Mouse (Mus musculus) limb, embryonic 12.5 days (tissue): ENCODE measurements around the gene Mmp9. TPM values are rescaled to one million over a fixed set of nuclear protein-coding genes. Genes with fewer than 3 reads are reported as not detected.

ENCODE experiments used
- ATAC-seq: fragments of 200-750 bp; cut with Nextera tagmentation; 2 replicates; pipeline ENCODE4 v1.8.0; 2017; ENCODE audit warnings: low read depth, moderate TSS enrichment; ENCODE audit not compliant: insufficient number of reproducible peaks, insufficient read depth, low FRiP score, low TSS enrichment
- H3K27ac ChIP-seq: fragments of 300-500 bp; sonication (generic); 2 replicates; pipeline ENCODE4 v1.5.1; 2016; ENCODE audit warnings: mild to moderate bottlenecking, moderate library complexity
- H3K27me3 ChIP-seq: fragments of 300-500 bp; sonication (generic); 2 replicates; pipeline ENCODE4 v1.6.1; 2016; ENCODE audit warnings: mild to moderate bottlenecking, moderate library complexity
- H3K36me3 ChIP-seq: fragments of 300-500 bp; sonication (generic); 2 replicates; pipeline ENCODE4 v1.6.1; 2016; ENCODE audit warnings: mild to moderate bottlenecking, moderate library complexity
- H3K4me1 ChIP-seq: fragments of 300-500 bp; sonication (generic); replicated peaks from 2 replicates; pipeline ENCODE4 v1.6.1; 2016
- H3K4me2 ChIP-seq: fragments of 300-500 bp; sonication (generic); 2 replicates; pipeline ENCODE4 v1.6.1; 2016; ENCODE audit warnings: mild to moderate bottlenecking, moderate library complexity
- H3K4me3 ChIP-seq: fragments of 300-500 bp; sonication (generic); replicated peaks from 2 replicates; pipeline ENCODE4 v1.5.1; 2016; ENCODE audit warnings: mild to moderate bottlenecking
- H3K9ac ChIP-seq: fragments of 300-500 bp; sonication (generic); replicated peaks from 2 replicates; pipeline ENCODE4 v1.6.1; 2016; ENCODE audit warnings: mild to moderate bottlenecking, moderate library complexity
- H3K9me3 ChIP-seq: fragments of 300-500 bp; sonication (generic); 2 replicates; pipeline ENCODE4 v1.6.1; 2016; ENCODE audit warnings: mild to moderate bottlenecking, moderate library complexity
- WGBS: fragments of 180-500 bp; shearing (Covaris S2); methylation state at CpG from one replicate; pipeline ENCODE4 v1.1.7; 2016; 5-methylcytosine and 5-hydroxymethylcytosine counted together
- polyA plus RNA-seq: library from polyadenylated mRNA; unstranded; fragments of >200 nt; fragmentation: Nextera tagmentation; extraction: Ambion mirVana; gene quantifications from 2 replicates; pipeline ENCODE4 v1.2.1, GENCODE M21; 2016

Gene Mmp9
- polyA plus RNA-seq, 1 experiment from 2014 or later: 1.9 TPM

GRCm38 (mm10) chr2:164968451-164968851 is 27.9 kb downstream of the Mmp9 start:
- no peak overlapping the region for H3K9ac ChIP-seq

GRCm38 (mm10) chr2:164969348-164969781 is 28.8 kb downstream of the Mmp9 start:
- H3K4me1 ChIP-seq: peaks cover 24% of the 10 kb centered on the region
- H3K4me3 ChIP-seq: no peak overlapping the region
- WGBS: 1% methylated on average over 21 of the region's 21 CpGs

More at GRCm38 (mm10) chr2:164968451-164968851, 27.9 kb downstream of the Mmp9 start:
- Histone ChIP-seq H3K27ac (no peak overlapping the region), H3K4me3 (peak overlapping the region; percentile 39), H3K36me3 (no peaks in the 10 kb centered on the region), H3K27me3 (peaks cover 95% of the 10 kb centered on the region), H3K4me2 (peak overlapping the region; percentile 70), H3K9me3 (no peaks in the 10 kb centered on the region), H3K4me1 (peaks cover 24% of the 10 kb centered on the region)
- 0 out of 2 replicates have a peak, but pooled peaks have one; percentile 29 for ATAC-seq
- WGBS: under 1% methylated on average over 29 of the region's 29 CpGs

GRCm38 (mm10) chr2:164970631-164971196 is 30.1 kb downstream of the Mmp9 start:
- no peak for ATAC-seq
- Histone ChIP-seq H3K4me1 (peaks cover 24% of the 10 kb centered on the region), H3K36me3 (no peaks in the 10 kb centered on the region), H3K27me3 (peaks cover 91% of the 10 kb centered on the region), H3K9me3 (no peaks in the 10 kb centered on the region), H3K27ac (no peak overlapping the region), H3K4me3 (peak overlapping the region; percentile 25), H3K9ac (no peak overlapping the region), H3K4me2 (peak overlapping the region; percentile 49)
- under 1% methylated on average over 41 of the region's 42 CpGs for WGBS

More at GRCm38 (mm10) chr2:164969348-164969781, 28.8 kb downstream of the Mmp9 start:
- H3K36me3 ChIP-seq: no peaks in the 10 kb centered on the region
- no peak overlapping the region for H3K27ac ChIP-seq
- no peaks in the 10 kb centered on the region for H3K9me3 ChIP-seq
- ATAC-seq: no peak
- H3K4me2 ChIP-seq: no peak overlapping the region
- H3K27me3 ChIP-seq: peaks cover 98% of the 10 kb centered on the region
- no peak overlapping the region for H3K9ac ChIP-seq

GRCm38 (mm10) chr2:164972646-164973045 is 32.1 kb downstream of the Mmp9 start:
- 71% methylated on average over 5 of the region's 5 CpGs for WGBS
- Histone ChIP-seq H3K27me3 (peaks cover 77% of the 10 kb centered on the region), H3K9me3 (no peaks in the 10 kb centered on the region), H3K27ac (no peak overlapping the region), H3K4me1 (peaks cover 22% of the 10 kb centered on the region), H3K4me3 (no peak overlapping the region), H3K9ac (no peak overlapping the region), H3K36me3 (no peaks in the 10 kb centered on the region), H3K4me2 (no peak overlapping the region)
- ATAC-seq: no peak

GRCm38 (mm10) chr2:164975611-164976010 is 35.0 kb downstream of the Mmp9 start:
- 81% methylated on average over 6 of the region's 6 CpGs for WGBS
- peaks cover 8% of the 10 kb centered on the region for H3K4me1 ChIP-seq
- no peak overlapping the region for H3K4me3 ChIP-seq
- H3K27ac ChIP-seq: no peak overlapping the region
- H3K27me3 ChIP-seq: peaks cover 50% of the 10 kb centered on the region
- H3K36me3 ChIP-seq: no peaks in the 10 kb centered on the region
- H3K9me3 ChIP-seq: no peaks in the 10 kb centered on the region
- H3K4me2 ChIP-seq: no peak overlapping the region
- H3K9ac ChIP-seq: no peak overlapping the region
- no peak for ATAC-seq

- no peak overlapping the region for H3K9ac ChIP-seq
- H3K27me3 ChIP-seq: peaks cover 17% of the 10 kb centered on the region; the same call in 1 of the 2 replicates
- H3K27ac ChIP-seq: no peak overlapping the region
- no peak overlapping the region for H3K4me3 ChIP-seq
- no peak overlapping the region for H3K4me2 ChIP-seq
- H3K4me1 ChIP-seq: no peaks in the 10 kb centered on the region
- H3K9me3 ChIP-seq: no peaks in the 10 kb centered on the region
- no peak for ATAC-seq
- WGBS: 19% methylated on average over 7 of the region's 7 CpGs
- no peaks in the 10 kb centered on the region for H3K36me3 ChIP-seq
Observed at GRCm38 (mm10) chr2:164979749-164980148, 39.2 kb downstream of the Mmp9 start.

GRCm38 (mm10) chr2:164985962-164986361 is 45.4 kb downstream of the Mmp9 start:
- 81% methylated on average over 6 of the region's 6 CpGs for WGBS
- Histone ChIP-seq H3K9ac (no peak overlapping the region), H3K4me2 (no peak overlapping the region), H3K4me1 (no peaks in the 10 kb centered on the region), H3K9me3 (no peaks in the 10 kb centered on the region), H3K36me3 (no peaks in the 10 kb centered on the region), H3K4me3 (no peak overlapping the region), H3K27ac (no peak overlapping the region), H3K27me3 (peaks cover 17% of the 10 kb centered on the region)
- ATAC-seq: no peak

- Histone ChIP-seq H3K36me3 (no peaks in the 10 kb centered on the region), H3K9ac (no peak overlapping the region), H3K9me3 (no peaks in the 10 kb centered on the region), H3K27me3 (peaks cover 17% of the 10 kb centered on the region), H3K4me2 (no peak overlapping the region), H3K4me1 (no peaks in the 10 kb centered on the region), H3K27ac (no peak overlapping the region), H3K4me3 (no peak overlapping the region)
- 73% methylated on average over 14 of the region's 14 CpGs for WGBS
- no peak for ATAC-seq
Observed at GRCm38 (mm10) chr2:164986371-164987027, 45.9 kb downstream of the Mmp9 start.

- Histone ChIP-seq H3K9ac (no peak overlapping the region), H3K4me1 (no peaks in the 10 kb centered on the region), H3K27ac (no peak overlapping the region), H3K4me3 (no peak overlapping the region), H3K27me3 (peaks cover 27% of the 10 kb centered on the region), H3K36me3 (no peaks in the 10 kb centered on the region), H3K9me3 (no peaks in the 10 kb centered on the region), H3K4me2 (no peak overlapping the region)
- 65% methylated on average over 13 of the region's 13 CpGs for WGBS
- no peak for ATAC-seq
Observed at GRCm38 (mm10) chr2:164988777-164989176, 48.2 kb downstream of the Mmp9 start.

- no peak overlapping the region for H3K9ac ChIP-seq
- WGBS: 78% methylated on average over 3 of the region's 3 CpGs
- H3K4me1 ChIP-seq: no peaks in the 10 kb centered on the region
- peaks cover 51% of the 10 kb centered on the region for H3K27me3 ChIP-seq
- ATAC-seq: no peak
- H3K27ac ChIP-seq: no peak overlapping the region
- no peak overlapping the region for H3K4me2 ChIP-seq
- no peaks in the 10 kb centered on the region for H3K36me3 ChIP-seq
- no peak overlapping the region for H3K4me3 ChIP-seq
- no peaks in the 10 kb centered on the region for H3K9me3 ChIP-seq
Observed at GRCm38 (mm10) chr2:164991111-164991510, 50.5 kb downstream of the Mmp9 start.

GRCm38 (mm10) chr2:164991808-164992207 is 51.2 kb downstream of the Mmp9 start:
- H3K27me3 ChIP-seq: peaks cover 52% of the 10 kb centered on the region
- WGBS: 44% methylated on average over 10 of the region's 10 CpGs
- H3K27ac ChIP-seq: no peak overlapping the region
- H3K9me3 ChIP-seq: no peaks in the 10 kb centered on the region
- no peak overlapping the region for H3K9ac ChIP-seq
- no peak overlapping the region for H3K4me3 ChIP-seq
- no peak overlapping the region for H3K4me2 ChIP-seq
- no peak for ATAC-seq
- no peaks in the 10 kb centered on the region for H3K36me3 ChIP-seq
- H3K4me1 ChIP-seq: no peaks in the 10 kb centered on the region
